Mouse (Mus musculus): ENCODE measurements at regions not wholly inside any gene's neighbourhood (a gene's known extent, or its start where the extent isn't known, plus 50 kb on each side); places are given as distances from the start of the nearest gene placed in this dataset.
"Not testable (repeated sequence)": the region's sequence is repeated elsewhere in the genome, so short reads cannot be mapped to it uniquely, and the experiment has no call there.

- H3K4me1 ChIP-seq: 0 out of 2 replicates have a peak, but pooled peaks cover 5% of the 10 kb centered on the region
- no peak for ATAC-seq (ENCODE audit: extremely low read depth, insufficient number of reproducible peaks, low FRiP score, low TSS enrichment)
- H3K27ac ChIP-seq (replicated peaks): no peak overlapping the region
- no peak overlapping the region for H3K4me2 ChIP-seq
- H3K4me3 ChIP-seq: no peak overlapping the region
- no peaks in the 10 kb centered on the region for H3K27me3 ChIP-seq (replicated peaks)
- H3K9me3 ChIP-seq: no peaks in the 10 kb centered on the region
- no peak overlapping the region for H3K9ac ChIP-seq
- H3K36me3 ChIP-seq: no peaks in the 10 kb centered on the region
- WGBS: 79% methylated on average over 7 of the region's 7 CpGs
These were observed 51.7 kb upstream of the Fam174b start for GRCm38 (mm10) chr7:73688451-73688850.

- not testable (repeated sequence) for H3K4me3 ChIP-seq; H3K36me3 ChIP-seq; H3K4me2 ChIP-seq; H3K9me3 ChIP-seq; H3K9ac ChIP-seq; H3K4me1 ChIP-seq; H3K27ac ChIP-seq (replicated peaks); H3K27me3 ChIP-seq (replicated peaks); ATAC-seq (ENCODE audit: extremely low read depth, insufficient number of reproducible peaks, low FRiP score, low TSS enrichment)
- WGBS: 88% methylated on average over 17 of the region's 17 CpGs
These were observed 53.9 kb upstream of the Fam174b start for GRCm38 (mm10) chr7:73686245-73686644.

GRCm38 (mm10) chr7:73682756-73683155 is 57.3 kb upstream of the Fam174b start:
- Histone ChIP-seq H3K4me2 (no peak overlapping the region), H3K27ac (replicated peaks) (no peak overlapping the region), H3K4me3 (no peak overlapping the region), H3K27me3 (replicated peaks) (0 out of 2 replicates have a peak, but pooled peaks cover 5% of the 10 kb centered on the region), H3K9ac (no peak overlapping the region), H3K4me1 (no peaks in the 10 kb centered on the region), H3K36me3 (no peaks in the 10 kb centered on the region), H3K9me3 (no peaks in the 10 kb centered on the region)
- 58% methylated on average over 5 of the region's 5 CpGs for WGBS
- ATAC-seq (ENCODE audit: extremely low read depth, insufficient number of reproducible peaks, low FRiP score, low TSS enrichment): no peak

GRCm38 (mm10) chr7:73670598-73670997 is 69.5 kb upstream of the Fam174b start:
- 45% methylated on average over 4 of the region's 4 CpGs for whole genome bisulfite sequencing
- Histone ChIP-seq H3K4me3 (no peak overlapping the region), H3K27me3 (replicated peaks) (0 out of 2 replicates have a peak, but pooled peaks cover 2% of the 10 kb centered on the region), H3K4me1 (peaks cover 6% of the 10 kb centered on the region; the same call in 1 of the 2 replicates), H3K27ac (replicated peaks) (no peak overlapping the region), H3K9me3 (no peaks in the 10 kb centered on the region), H3K4me2 (no peak overlapping the region), H3K36me3 (no peaks in the 10 kb centered on the region), H3K9ac (no peak overlapping the region)
- no peak for ATAC-seq (ENCODE audit: extremely low read depth, insufficient number of reproducible peaks, low FRiP score, low TSS enrichment)

GRCm38 (mm10) chr7:73668791-73669190 is 71.3 kb upstream of the Fam174b start:
- H3K4me2 ChIP-seq: no peak overlapping the region
- WGBS: 65% methylated on average over 2 of the region's 2 CpGs

GRCm38 (mm10) chr7:73666921-73667675 is 73.0 kb upstream of the Fam174b start:
- H3K27me3 ChIP-seq (replicated peaks): 0 out of 2 replicates have a peak, but pooled peaks cover 4% of the 10 kb centered on the region
- ATAC-seq (ENCODE audit: extremely low read depth, insufficient number of reproducible peaks, low FRiP score, low TSS enrichment): no peak
- H3K9ac ChIP-seq: no peak overlapping the region
- H3K4me1 ChIP-seq: peaks cover 6% of the 10 kb centered on the region; the same call in 1 of the 2 replicates
- no peaks in the 10 kb centered on the region for H3K36me3 ChIP-seq
- H3K27ac ChIP-seq (replicated peaks): no peak overlapping the region
- no peaks in the 10 kb centered on the region for H3K9me3 ChIP-seq
- H3K4me2 ChIP-seq: no peak overlapping the region
- no peak overlapping the region for H3K4me3 ChIP-seq
- 51% methylated on average over 14 of the region's 14 CpGs for WGBS

More at GRCm38 (mm10) chr7:73668791-73669190, 71.3 kb upstream of the Fam174b start:
- H3K36me3 ChIP-seq: no peaks in the 10 kb centered on the region
- H3K27ac ChIP-seq (replicated peaks): no peak overlapping the region
- H3K4me3 ChIP-seq: no peak overlapping the region
- H3K27me3 ChIP-seq (replicated peaks): 0 out of 2 replicates have a peak, but pooled peaks cover 4% of the 10 kb centered on the region
- no peak overlapping the region for H3K9ac ChIP-seq
- H3K9me3 ChIP-seq: no peaks in the 10 kb centered on the region
- H3K4me1 ChIP-seq: peaks cover 6% of the 10 kb centered on the region; the same call in 1 of the 2 replicates
- ATAC-seq (ENCODE audit: extremely low read depth, insufficient number of reproducible peaks, low FRiP score, low TSS enrichment): no peak; the same call in 1 of the 2 replicates

GRCm38 (mm10) chr7:73664962-73665361 is 75.1 kb upstream of the Fam174b start:
- Histone ChIP-seq H3K4me3 (no peak overlapping the region), H3K27me3 (replicated peaks) (0 out of 2 replicates have a peak, but pooled peaks cover 4% of the 10 kb centered on the region), H3K27ac (replicated peaks) (no peak overlapping the region), H3K36me3 (no peaks in the 10 kb centered on the region), H3K4me1 (peaks cover 6% of the 10 kb centered on the region; the same call in 1 of the 2 replicates), H3K9ac (no peak overlapping the region), H3K9me3 (no peaks in the 10 kb centered on the region), H3K4me2 (no peak overlapping the region)
- ATAC-seq (ENCODE audit: extremely low read depth, insufficient number of reproducible peaks, low FRiP score, low TSS enrichment): no peak
- WGBS: 68% methylated on average over 6 of the region's 6 CpGs

GRCm38 (mm10) chr7:73662536-73662935 is 77.6 kb upstream of the Fam174b start:
- no peak for ATAC-seq (ENCODE audit: extremely low read depth, insufficient number of reproducible peaks, low FRiP score, low TSS enrichment)

GRCm38 (mm10) chr7:73661901-73662300 is 78.2 kb upstream of the Fam174b start:
- Histone ChIP-seq H3K4me1 (peaks cover 17% of the 10 kb centered on the region), H3K9me3 (no peaks in the 10 kb centered on the region), H3K4me2 (no peak overlapping the region), H3K9ac (no peak overlapping the region), H3K27me3 (replicated peaks) (0 out of 2 replicates have a peak, but pooled peaks cover 4% of the 10 kb centered on the region), H3K36me3 (no peaks in the 10 kb centered on the region), H3K4me3 (no peak overlapping the region), H3K27ac (replicated peaks) (no peak overlapping the region)
- no peak for ATAC-seq (ENCODE audit: extremely low read depth, insufficient number of reproducible peaks, low FRiP score, low TSS enrichment)
- WGBS: 76% methylated on average over 3 of the region's 3 CpGs

More at GRCm38 (mm10) chr7:73662536-73662935, 77.6 kb upstream of the Fam174b start:
- WGBS: 67% methylated on average over 9 of the region's 9 CpGs
- Histone ChIP-seq H3K36me3 (no peaks in the 10 kb centered on the region), H3K9ac (no peak overlapping the region), H3K4me3 (no peak overlapping the region), H3K4me2 (no peak overlapping the region), H3K9me3 (no peaks in the 10 kb centered on the region), H3K27me3 (replicated peaks) (0 out of 2 replicates have a peak, but pooled peaks cover 4% of the 10 kb centered on the region), H3K27ac (replicated peaks) (no peak overlapping the region), H3K4me1 (peaks cover 12% of the 10 kb centered on the region)

- WGBS: 84% methylated on average over 5 of the region's 5 CpGs
- ATAC-seq (ENCODE audit: extremely low read depth, insufficient number of reproducible peaks, low FRiP score, low TSS enrichment): no peak
- H3K4me1 ChIP-seq: peaks cover 12% of the 10 kb centered on the region
These were observed 80.6 kb upstream of the Fam174b start for GRCm38 (mm10) chr7:73659551-73659950.

GRCm38 (mm10) chr7:73657283-73657682 is 82.8 kb upstream of the Fam174b start:
- 27% methylated on average over 7 of the region's 7 CpGs for WGBS
- Histone ChIP-seq H3K4me3 (no peak overlapping the region), H3K27ac (replicated peaks) (no peak overlapping the region), H3K36me3 (no peaks in the 10 kb centered on the region), H3K9ac (0 out of 2 replicates have a peak overlapping the region, but pooled peaks have one; percentile 21), H3K4me2 (no peak overlapping the region), H3K9me3 (no peaks in the 10 kb centered on the region), H3K4me1 (peaks cover 12% of the 10 kb centered on the region), H3K27me3 (replicated peaks) (peaks cover 20% of the 10 kb centered on the region)
- ATAC-seq (ENCODE audit: extremely low read depth, insufficient number of reproducible peaks, low FRiP score, low TSS enrichment): no peak; the same call in 1 of the 2 replicates

More at GRCm38 (mm10) chr7:73659551-73659950, 80.6 kb upstream of the Fam174b start:
- Histone ChIP-seq H3K4me2 (no peak overlapping the region), H3K9me3 (no peaks in the 10 kb centered on the region), H3K27ac (replicated peaks) (no peak overlapping the region), H3K4me3 (no peak overlapping the region), H3K27me3 (replicated peaks) (peaks cover 10% of the 10 kb centered on the region), H3K9ac (no peak overlapping the region), H3K36me3 (no peaks in the 10 kb centered on the region)

All from heart, embryonic 13.5 days (tissue).